Comparison of ENCODE assay signal across 8 mouse cellular contexts in genomic region chr2:116065057-116065456, GRCm38 (mm10). TPM values are rescaled to one million over a fixed set of nuclear protein-coding genes. Genes with fewer than 3 reads are reported as not detected.
DNase-seq lines count a peak whose midpoint lies in the region; ATAC-seq lines count a peak whose summit lies in the region.

No protein-coding gene starts in this region.

- under 1% methylated on average over 10 of the region's 10 CpGs for WGBS in liver, embryonic 15.5 days (ENCODE audit: insufficient replicate concordance)

- peak; percentile 46 to 72 for DNase-seq in heart, adult 18-20 months
- no peak for DNase-seq in heart, adult 8-10 months (ENCODE audit: low spot score)
- DNase-seq in embryo, embryonic 10 days (ENCODE audit: low spot score): peak; percentile 81
- peak; percentile 55 for DNase-seq in heart, postnatal 4 days
- no peak for DNase-seq in Muller cell, postnatal 12 days (ENCODE audit: inconsistent ontology term)
- no peak for DNase-seq in ovary, postnatal 10 days (ENCODE audit: low spot score)
- no peak for DNase-seq in cerebellum, adult 18-20 months

- H3K4me3 ChIP-seq in liver, embryonic 15.5 days (replicated peaks): peak overlapping the region; percentile 54

- H3K36me3 ChIP-seq in liver, embryonic 15.5 days (replicated peaks): no peaks in the 10 kb centered on the region

- no peaks in the 10 kb centered on the region for H3K9me3 ChIP-seq in liver, embryonic 15.5 days (replicated peaks)

- ATAC-seq in liver, embryonic 15.5 days (ENCODE audit: insufficient read depth): no peak

- H3K27ac ChIP-seq in liver, embryonic 15.5 days (replicated peaks): 0 out of 2 replicates have a peak overlapping the region, but pooled peaks have one; percentile 61

- peak overlapping the region; percentile 64 for H3K4me2 ChIP-seq in liver, embryonic 15.5 days

- peaks cover 100% of the 10 kb centered on the region for H3K27me3 ChIP-seq in liver, embryonic 15.5 days

- no peak overlapping the region for H3K9ac ChIP-seq in liver, embryonic 15.5 days

- no peaks in the 10 kb centered on the region; the same call in none of the 2 replicates for H3K4me1 ChIP-seq in liver, embryonic 15.5 days (replicated peaks)

RNA-seq across cellular contexts. Expression of gene Meis2, which starts 0.6 kb away (rescaled TPM):
- total RNA-seq in heart, adult 18-20 months (2021): 10 to 100 TPM; 19.1 to 24.3 TPM
- 10 to 100 TPM; 24.2 to 31.6 (median 28.8) TPM for total RNA-seq in heart, adult 8-10 months (2022)
- total RNA-seq in heart, postnatal 4 days (2021): 10 to 100 TPM; 33.2 to 36.6 TPM
- polyA plus RNA-seq in liver, embryonic 15.5 days (2015; fragmentation: Nextera tagmentation; extraction: Ambion mirVana): 1.4 and 2.3 TPM in 2 replicates

Comparison
In these comparisons a context has a peak if more than half of its experiments do, and no peak if none do; other contexts are left out.
1. DNase-seq: peak in heart, adult 18-20 months (2 of 2), embryo, embryonic 10 days (single experiment) and heart, postnatal 4 days (single experiment); none in heart, adult 8-10 months (single experiment), Muller cell, postnatal 12 days (single experiment), ovary, postnatal 10 days (single experiment) and cerebellum, adult 18-20 months (0 of 2).